Mouse (Mus musculus): Measurements from ENCODE around the gene Pdlim7. TPM values are rescaled to one million over a fixed set of nuclear protein-coding genes. Genes with fewer than 3 reads are reported as not detected.

Gene Pdlim7
- total and polyA plus RNA-seq, 3 experiments, result 8.7 to 32.5 (median 11.2) TPM

- Histone ChIP-seq H3K4me1 (ENCODE audit: control insufficient read depth in 1 of 2, insufficient read depth in 2 of 2) (peaks cover 7 to 15% of the 10 kb centered on the region in 2 experiments), H3K4me3 (replicated peaks in 1 of 3; ENCODE audit: low read depth in 2 of 3, low read length in 2 of 3, poor library complexity in 1 of 3) (no peak overlapping the region), H3K27ac (ENCODE audit: insufficient read depth, low read depth) (no peak overlapping the region), H3K9ac (ENCODE audit: insufficient read depth, low read depth) (no peak overlapping the region), H3K9me3 (replicated peaks; ENCODE audit: low read length) (no peaks in the 10 kb centered on the region), H3K79me2 (replicated peaks; ENCODE audit: control insufficient read depth, extremely low read depth, insufficient read depth, poor library complexity, severe bottlenecking) (no peaks in the 10 kb centered on the region), H3K4me2 (ENCODE audit: insufficient read depth, low read depth, poor library complexity, severe bottlenecking) (no peak overlapping the region), H3K27me3 (replicated peaks) (no peaks in the 10 kb centered on the region), H3K36me3 (replicated peaks in 1 of 2; ENCODE audit: control insufficient read depth in 1 of 2, insufficient read depth in 1 of 2, low read length in 1 of 2) (peaks cover 48 to 90% of the 10 kb centered on the region in 2 experiments)
- TF ChIP-seq GABPA (IDR thresholded peaks at IDR 0.05; ENCODE audit: insufficient replicate concordance, low read depth, low read length) (no peak), NRF1 (IDR thresholded peaks at IDR 0.05; ENCODE audit: low read depth, low read length) (no peak), IRF4 (IDR thresholded peaks at IDR 0.05; ENCODE audit: low read depth, low read length) (no peak)
- in situ Hi-C loops (cut with MboI; ENCODE audit: low pct_ligation_motif_present, low pct_unique_long_range_greater_than_20kb, low sequenced_read_pairs), result no loop called here
- DNase-seq (ENCODE audit: extremely low read depth), result no peak
- dilution Hi-C loops (cut with MboI; ENCODE audit: extremely low pct_ligation_motif_present, extremely low pct_unique_long_range_greater_than_20kb, low sequenced_read_pairs), result no loop called here
These were observed 7.7 kb downstream of the Pdlim7 start for GRCm38 (mm10) chr13:55505810-55506209.

- Histone ChIP-seq H3K9me3 (replicated peaks; ENCODE audit: low read length) (no peaks in the 10 kb centered on the region), H3K4me1 (ENCODE audit: control insufficient read depth in 1 of 2, insufficient read depth in 2 of 2) (0 out of 4 replicates have a peak, but pooled peaks cover 0 to under 1% of the 10 kb centered on the region in 2 experiments), H3K79me2 (replicated peaks; ENCODE audit: control insufficient read depth, extremely low read depth, insufficient read depth, poor library complexity, severe bottlenecking) (no peaks in the 10 kb centered on the region), H3K27me3 (replicated peaks) (no peaks in the 10 kb centered on the region), H3K36me3 (replicated peaks in 1 of 2; ENCODE audit: control insufficient read depth in 1 of 2, insufficient read depth in 1 of 2, low read length in 1 of 2) (peaks cover 45 to 95% of the 10 kb centered on the region in 2 experiments), H3K27ac (ENCODE audit: insufficient read depth, low read depth) (no peak overlapping the region), H3K4me3 (replicated peaks in 1 of 3; ENCODE audit: low read depth in 2 of 3, low read length in 2 of 3, poor library complexity in 1 of 3) (no peak overlapping the region), H3K4me2 (ENCODE audit: insufficient read depth, low read depth, poor library complexity, severe bottlenecking) (no peak overlapping the region), H3K9ac (ENCODE audit: insufficient read depth, low read depth) (no peak overlapping the region)
- dilution Hi-C loops (cut with MboI; ENCODE audit: extremely low pct_ligation_motif_present, extremely low pct_unique_long_range_greater_than_20kb, low sequenced_read_pairs), result no loop called here
- TF ChIP-seq MAFK (IDR thresholded peaks at IDR 0.05; ENCODE audit: insufficient replicate concordance, low read length) (no peak), MAX (IDR thresholded peaks at IDR 0.05; ENCODE audit: low read length) (no peak), MXI1 (IDR thresholded peaks at IDR 0.05; ENCODE audit: low read depth, low read length) (no peak)
- in situ Hi-C loops (cut with MboI; ENCODE audit: low pct_ligation_motif_present, low pct_unique_long_range_greater_than_20kb, low sequenced_read_pairs), result no loop called here
- DNase-seq (ENCODE audit: extremely low read depth), result no peak
These were observed 9.1 kb downstream of the Pdlim7 start for GRCm38 (mm10) chr13:55504390-55504789.

- DNase-seq (ENCODE audit: extremely low read depth), result no peak
- H3K36me3 ChIP-seq (replicated peaks in 1 of 2; ENCODE audit: control insufficient read depth in 1 of 2, insufficient read depth in 1 of 2, low read length in 1 of 2), result peaks cover 34 to 94% of the 10 kb centered on the region in 2 experiments
- no peak overlapping the region for H3K4me2 ChIP-seq (ENCODE audit: insufficient read depth, low read depth, poor library complexity, severe bottlenecking)
- H3K79me2 ChIP-seq (replicated peaks; ENCODE audit: control insufficient read depth, extremely low read depth, insufficient read depth, poor library complexity, severe bottlenecking), result no peaks in the 10 kb centered on the region
- H3K27ac ChIP-seq (ENCODE audit: insufficient read depth, low read depth), result no peak overlapping the region
- in situ Hi-C loops (cut with MboI; ENCODE audit: low pct_ligation_motif_present, low pct_unique_long_range_greater_than_20kb, low sequenced_read_pairs) (no loop called here), dilution Hi-C loops (cut with MboI; ENCODE audit: extremely low pct_ligation_motif_present, extremely low pct_unique_long_range_greater_than_20kb, low sequenced_read_pairs) (no loop called here)
- no peaks in the 10 kb centered on the region for H3K27me3 ChIP-seq (replicated peaks)
- no peak overlapping the region for H3K4me3 ChIP-seq (replicated peaks in 1 of 3; ENCODE audit: low read depth in 2 of 3, low read length in 2 of 3, poor library complexity in 1 of 3)
- TF ChIP-seq ZC3H11A (IDR thresholded peaks at IDR 0.05; ENCODE audit: low read depth, low read length) (no peak), JUND (conservative IDR thresholded peaks at IDR 0.05; ENCODE audit: low read depth, low read length) (no peak), SMC3 (IDR thresholded peaks at IDR 0.05; ENCODE audit: low read depth, low read length) (no peak), ZMIZ1 (IDR thresholded peaks at IDR 0.05; ENCODE audit: low read depth, low read length) (no peak), NRF1 (IDR thresholded peaks at IDR 0.05; ENCODE audit: low read depth, low read length) (no peak), POLR2AphosphoS2 (IDR thresholded peaks at IDR 0.05; ENCODE audit: low read depth, low read length) (no peak), IRF4 (IDR thresholded peaks at IDR 0.05; ENCODE audit: low read depth, low read length) (no peak), MAX (IDR thresholded peaks at IDR 0.05; ENCODE audit: low read length) (no peak), SIN3A (IDR thresholded peaks at IDR 0.05; ENCODE audit: low read length) (no peak), BHLHE40 (IDR thresholded peaks at IDR 0.05; ENCODE audit: low read depth, low read length) (no peak), KAT2A (IDR thresholded peaks at IDR 0.05; ENCODE audit: insufficient replicate concordance, low read length) (no peak), RCOR1 (conservative IDR thresholded peaks at IDR 0.05; ENCODE audit: low read depth, low read length) (no peak), MAZ (IDR thresholded peaks at IDR 0.05; ENCODE audit: low read depth, low read length) (no peak), EP300 (IDR thresholded peaks at IDR 0.05; ENCODE audit: low read length) (no peak), MAFK (IDR thresholded peaks at IDR 0.05; ENCODE audit: insufficient replicate concordance, low read length) (no peak), MYC (IDR thresholded peaks at IDR 0.05; ENCODE audit: low read depth, low read length) (no peak), ELF1 (IDR thresholded peaks at IDR 0.05; ENCODE audit: low read depth, low read length) (no peak), USF2 (conservative IDR thresholded peaks at IDR 0.05; ENCODE audit: low read depth, low read length) (no peak), CHD1 (IDR thresholded peaks at IDR 0.05; ENCODE audit: low read depth, low read length) (no peak)
- no peaks in the 10 kb centered on the region for H3K9me3 ChIP-seq (replicated peaks; ENCODE audit: low read length)
- no peak overlapping the region for H3K9ac ChIP-seq (ENCODE audit: insufficient read depth, low read depth)
- no peaks in the 10 kb centered on the region for H3K4me1 ChIP-seq (ENCODE audit: control insufficient read depth in 1 of 2, insufficient read depth in 2 of 2)
These were observed 11.1 kb downstream of the Pdlim7 start for GRCm38 (mm10) chr13:55502405-55502804.

All from CH12.LX (cell line).